Mouse (Mus musculus) embryonic facial prominence, embryonic 14.5 days (tissue): ENCODE measurements at regions not wholly inside any gene's neighbourhood (a gene's known extent, or its start where the extent isn't known, plus 50 kb on each side); places are given as distances from the start of the nearest gene placed in this dataset.
"Not testable (repeated sequence)": the region's sequence is repeated elsewhere in the genome, so short reads cannot be mapped to it uniquely, and the experiment has no call there.

ENCODE experiments used
- ATAC-seq: fragments of 200-750 bp; cut with Nextera tagmentation; 2 replicates; pipeline ENCODE4 v1.8.0; 2017; ENCODE audit warnings: low read depth, moderate number of reproducible peaks, moderate TSS enrichment
- DNase-seq: peaks from one replicate; pipeline ENCODE4 v3.0.0-alpha.2; 2015; ENCODE audit warnings: low spot score
- H3K27ac ChIP-seq: fragments of 300-500 bp; sonication (generic); replicated peaks from 2 replicates; pipeline ENCODE4 v1.5.1; 2014; ENCODE audit warnings: low read depth, mild to moderate bottlenecking, low read length, moderate library complexity
- H3K27me3 ChIP-seq: fragments of 300-500 bp; sonication (generic); replicated peaks from 2 replicates; pipeline ENCODE4 v1.6.1; 2014; ENCODE audit warnings: low read length; ENCODE audit not compliant: control insufficient read depth, insufficient read depth
- H3K36me3 ChIP-seq: fragments of 300-500 bp; sonication (generic); 2 replicates; pipeline ENCODE4 v1.6.1; 2014; ENCODE audit warnings: low read length, mixed read lengths; ENCODE audit not compliant: control insufficient read depth, insufficient read depth
- H3K4me1 ChIP-seq: fragments of 300-500 bp; sonication (generic); 2 replicates; pipeline ENCODE4 v1.6.1; 2014; ENCODE audit warnings: antibody characterized with exemption, low read length; ENCODE audit not compliant: control insufficient read depth, insufficient read depth
- H3K4me2 ChIP-seq: fragments of 300-500 bp; sonication (generic); 2 replicates; pipeline ENCODE4 v1.6.1; 2014; ENCODE audit warnings: low read depth, mild to moderate bottlenecking, low read length, moderate library complexity, mixed read lengths
- H3K4me3 ChIP-seq: fragments of 300-500 bp; sonication (generic); 2 replicates; pipeline ENCODE4 v1.5.1; 2014; ENCODE audit warnings: low read depth, mild to moderate bottlenecking, low read length
- H3K9ac ChIP-seq: fragments of 300-500 bp; sonication (generic); 2 replicates; pipeline ENCODE4 v1.6.1; 2014; ENCODE audit warnings: low read depth, mild to moderate bottlenecking, low read length, moderate library complexity, mixed read lengths
- H3K9me3 ChIP-seq: fragments of 300-500 bp; sonication (generic); 2 replicates; pipeline ENCODE4 v1.6.1; 2016; ENCODE audit warnings: low read length; ENCODE audit not compliant: control insufficient read depth
- whole genome bisulfite sequencing: fragments of 180-500 bp; shearing (Covaris S2); extraction: QIAGEN DNeasy Blood & Tissue Kit; methylation state at CpG from one replicate; pipeline ENCODE4 v1.1.7; 2014; 5-methylcytosine and 5-hydroxymethylcytosine counted together

- Histone ChIP-seq H3K4me3 (no peak overlapping the region), H3K36me3 (no peaks in the 10 kb centered on the region), H3K9me3 (peaks cover 6% of the 10 kb centered on the region), H3K4me1 (no peaks in the 10 kb centered on the region), H3K27ac (no peak overlapping the region), H3K4me2 (no peak overlapping the region), H3K27me3 (no peaks in the 10 kb centered on the region), H3K9ac (no peak overlapping the region)
- no peak for ATAC-seq
- no peak for DNase-seq
- WGBS: 75% methylated on average over 4 of the region's 4 CpGs
These were observed 107.6 kb upstream of the Mpdz start for GRCm38 (mm10) chr4:81550256-81550655.

DNA sequence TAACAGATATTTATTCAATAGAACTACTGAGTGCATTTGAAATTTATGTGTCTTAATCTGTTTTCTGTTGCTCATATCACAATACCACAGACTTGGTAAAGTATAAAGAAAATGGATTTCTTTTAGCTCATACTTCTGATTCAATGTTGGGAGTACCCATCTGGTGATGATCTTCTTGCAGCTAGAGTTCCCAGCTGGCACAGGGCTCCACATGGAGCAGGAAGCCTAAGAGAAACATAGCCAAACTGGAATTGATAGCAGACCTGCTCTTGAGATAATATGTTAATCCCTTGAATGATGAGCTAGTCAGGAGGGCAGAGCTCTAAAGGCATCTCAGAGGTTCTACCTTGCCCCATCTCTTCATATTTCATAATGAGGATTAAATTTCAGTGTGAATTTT is 97.9 kb upstream of the Mpdz start:
- ATAC-seq (no peak), DNase-seq (no peak)
- Histone ChIP-seq H3K9ac (no peak overlapping the region), H3K36me3 (no peaks in the 10 kb centered on the region), H3K9me3 (no peaks in the 10 kb centered on the region), H3K4me3 (no peak overlapping the region), H3K4me2 (no peak overlapping the region), H3K27me3 (no peaks in the 10 kb centered on the region), H3K27ac (no peak overlapping the region), H3K4me1 (no peaks in the 10 kb centered on the region)

DNA sequence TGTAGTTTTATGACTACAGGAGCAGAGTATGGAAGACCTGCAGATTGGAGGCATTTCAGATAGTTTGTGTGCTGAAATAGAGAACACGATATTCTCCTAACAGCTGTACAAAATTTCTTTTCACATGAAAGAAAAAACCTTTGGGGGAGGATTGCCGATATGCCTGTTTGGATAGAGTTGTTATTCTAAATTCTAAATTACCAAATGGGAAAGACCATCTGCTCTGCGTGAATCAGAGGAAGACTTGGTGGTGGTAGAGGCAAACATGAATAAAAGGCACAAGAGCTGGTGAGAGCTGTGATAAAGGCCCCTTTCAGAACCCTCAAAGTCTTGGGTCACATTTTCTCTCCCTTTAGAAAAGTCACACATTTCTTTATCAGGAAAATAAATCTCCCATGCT is 96.9 kb upstream of the Mpdz start:
- ATAC-seq (no peak), DNase-seq (no peak)
- Histone ChIP-seq H3K9ac (no peak overlapping the region), H3K4me3 (no peak overlapping the region), H3K27me3 (no peaks in the 10 kb centered on the region), H3K4me2 (no peak overlapping the region), H3K9me3 (no peaks in the 10 kb centered on the region), H3K36me3 (no peaks in the 10 kb centered on the region), H3K27ac (no peak overlapping the region), H3K4me1 (no peaks in the 10 kb centered on the region)
- WGBS: 40% methylated on average over 3 of the region's 3 CpGs

DNA sequence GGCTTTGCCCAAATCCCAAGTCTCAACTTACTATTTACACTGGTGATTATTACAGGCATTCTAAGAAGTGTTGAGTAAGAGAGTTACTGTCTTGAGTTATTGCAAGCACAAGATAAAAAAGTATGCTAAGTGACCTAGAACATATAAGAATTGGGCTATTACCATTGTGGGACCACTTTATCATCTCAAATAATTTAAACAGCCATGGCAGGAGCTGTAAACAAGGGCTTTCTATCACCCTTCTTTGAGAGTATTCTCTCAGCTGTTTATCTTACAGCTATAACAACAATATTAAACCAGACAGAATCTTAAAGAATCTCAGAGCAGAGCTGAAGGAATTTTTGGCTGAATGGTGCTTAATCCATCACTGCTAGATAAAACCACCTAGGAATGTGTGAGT is 94.2 kb upstream of the Mpdz start:
- Histone ChIP-seq H3K4me2 (no peak overlapping the region), H3K9ac (no peak overlapping the region), H3K27me3 (no peaks in the 10 kb centered on the region), H3K36me3 (no peaks in the 10 kb centered on the region), H3K9me3 (no peaks in the 10 kb centered on the region), H3K4me3 (no peak overlapping the region), H3K27ac (no peak overlapping the region), H3K4me1 (no peaks in the 10 kb centered on the region)
- no peak for DNase-seq
- ATAC-seq: no peak

DNA sequence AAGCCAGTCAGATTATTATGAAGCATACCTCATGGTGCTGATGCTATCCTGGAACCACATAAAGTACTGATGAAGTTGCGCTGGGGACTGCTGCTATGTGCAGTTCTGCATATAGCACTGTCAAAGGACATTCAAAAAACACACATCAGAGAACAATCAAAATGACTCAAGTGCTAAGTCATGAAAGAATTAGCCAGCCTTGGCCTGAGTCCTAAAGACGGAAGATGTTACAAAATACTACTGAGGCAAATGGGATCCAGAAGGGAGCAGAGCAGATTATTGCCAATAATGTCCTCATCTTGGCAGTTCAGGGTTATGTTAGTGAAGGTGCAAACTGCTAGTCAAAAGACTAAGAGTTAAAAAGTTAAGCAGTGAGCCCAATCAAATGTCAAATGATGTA is 87.9 kb upstream of the Mpdz start:
- Histone ChIP-seq H3K27ac (no peak overlapping the region), H3K36me3 (no peaks in the 10 kb centered on the region), H3K9me3 (no peaks in the 10 kb centered on the region), H3K4me1 (no peaks in the 10 kb centered on the region), H3K9ac (no peak overlapping the region), H3K27me3 (no peaks in the 10 kb centered on the region), H3K4me2 (no peak overlapping the region), H3K4me3 (no peak overlapping the region)
- 63% methylated on average over 2 of the region's 2 CpGs for WGBS
- DNase-seq: peak; percentile 69
- ATAC-seq: no peak

DNA sequence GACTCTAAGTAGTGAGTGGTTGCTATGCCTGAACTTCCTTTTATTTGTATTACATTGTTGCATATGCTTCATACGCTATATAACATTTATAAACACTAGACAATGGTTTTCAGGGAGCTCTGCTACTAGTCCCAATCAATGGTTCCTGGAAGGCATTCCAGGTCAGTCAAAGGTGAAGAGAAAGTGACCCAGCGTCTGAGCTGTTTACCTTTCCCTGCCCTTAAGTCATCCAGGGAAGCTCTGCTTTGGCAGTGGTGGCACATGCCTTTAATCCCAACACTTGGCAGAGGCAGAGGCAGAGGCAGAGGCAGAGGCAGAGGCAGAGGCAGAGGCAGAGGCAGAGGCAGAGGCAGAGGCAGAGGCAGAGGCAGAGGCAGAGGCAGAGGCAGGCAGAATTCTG is 76.5 kb upstream of the Mpdz start:
- not testable (repeated sequence) for H3K4me2 ChIP-seq, H3K9ac ChIP-seq, H3K36me3 ChIP-seq, H3K4me3 ChIP-seq, H3K9me3 ChIP-seq, ATAC-seq, DNase-seq, H3K27me3 ChIP-seq, H3K27ac ChIP-seq, H3K4me1 ChIP-seq
- WGBS: 65% methylated on average over 2 of the region's 2 CpGs

- H3K4me1 ChIP-seq: no peaks in the 10 kb centered on the region
These were observed 71.9 kb upstream of the Mpdz start for GRCm38 (mm10) chr4:81514547-81514946.

GRCm38 (mm10) chr4:81512396-81512795 is 69.8 kb upstream of the Mpdz start:
- ATAC-seq (no peak), DNase-seq (peak; percentile 35)
- Histone ChIP-seq H3K9ac (no peak overlapping the region), H3K36me3 (no peaks in the 10 kb centered on the region), H3K9me3 (no peaks in the 10 kb centered on the region), H3K4me1 (no peaks in the 10 kb centered on the region), H3K27me3 (no peaks in the 10 kb centered on the region), H3K27ac (no peak overlapping the region), H3K4me3 (no peak overlapping the region), H3K4me2 (no peak overlapping the region)
- WGBS: 65% methylated on average over 3 of the region's 3 CpGs

More at GRCm38 (mm10) chr4:81514547-81514946, 71.9 kb upstream of the Mpdz start:
- Histone ChIP-seq H3K36me3 (no peaks in the 10 kb centered on the region), H3K4me3 (no peak overlapping the region), H3K4me2 (no peak overlapping the region), H3K27ac (no peak overlapping the region), H3K27me3 (no peaks in the 10 kb centered on the region), H3K9ac (no peak overlapping the region), H3K9me3 (no peaks in the 10 kb centered on the region)
- DNase-seq: no peak
- 82% methylated on average over 4 of the region's 4 CpGs for WGBS
- no peak for ATAC-seq

DNA sequence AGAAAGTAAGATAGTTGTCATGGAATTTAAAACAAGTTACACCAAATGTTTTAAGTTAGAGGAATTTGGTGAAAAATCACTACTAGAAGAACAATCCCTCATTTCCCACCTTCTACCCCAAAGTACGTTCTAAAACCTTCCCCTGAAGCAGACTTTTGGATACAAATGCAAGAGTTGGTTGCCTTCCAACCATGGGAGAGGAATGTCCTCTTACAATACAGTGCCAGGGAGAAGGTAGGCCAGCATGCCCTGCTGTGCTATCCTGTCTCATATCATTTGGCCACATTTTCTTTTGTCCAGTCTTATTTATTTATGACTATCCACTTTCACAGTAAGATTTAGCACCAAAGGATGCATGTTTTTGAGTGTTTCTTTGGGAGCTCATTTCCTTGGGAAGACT is 66.2 kb upstream of the Mpdz start:
- H3K36me3 ChIP-seq: no peaks in the 10 kb centered on the region
- WGBS: 74% methylated on average over 1 of the region's 1 CpGs
- H3K9ac ChIP-seq: no peak overlapping the region
- H3K4me2 ChIP-seq: no peak overlapping the region
- ATAC-seq: no peak
- 0 out of 2 replicates have a peak, but pooled peaks cover 4% of the 10 kb centered on the region for H3K4me1 ChIP-seq
- H3K4me3 ChIP-seq: no peak overlapping the region
- no peaks in the 10 kb centered on the region for H3K9me3 ChIP-seq
- no peak overlapping the region for H3K27ac ChIP-seq
- no peaks in the 10 kb centered on the region for H3K27me3 ChIP-seq
- DNase-seq: no peak
